Mouse (Mus musculus) heart, embryonic 11.5 days (tissue): Measurements from ENCODE around the gene Prm1. TPM values are rescaled to one million over a fixed set of nuclear protein-coding genes. Genes with fewer than 3 reads are reported as not detected.

Source experiments
- ATAC-seq: fragments of 200-750 bp; cut with Nextera tagmentation; replicated peaks from 2 replicates; pipeline ENCODE4 v1.8.0; 2017; ENCODE audit warnings: moderate library complexity; ENCODE audit not compliant: insufficient number of reproducible peaks, low FRiP score, low TSS enrichment
- H3K27ac ChIP-seq: fragments of 300-500 bp; sonication (generic); 2 replicates; pipeline ENCODE4 v1.5.1; 2014; ENCODE audit warnings: mild to moderate bottlenecking, low read depth, low read length
- H3K27me3 ChIP-seq: fragments of 300-500 bp; sonication (generic); 2 replicates; pipeline ENCODE4 v1.6.1; 2014; ENCODE audit warnings: mild to moderate bottlenecking, low read length, mixed read lengths; ENCODE audit not compliant: control insufficient read depth, insufficient read depth
- H3K36me3 ChIP-seq: fragments of 300-500 bp; sonication (generic); 2 replicates; pipeline ENCODE4 v1.6.1; 2014; ENCODE audit warnings: mild to moderate bottlenecking, low read length, moderate library complexity, mixed read lengths; ENCODE audit not compliant: control insufficient read depth, insufficient read depth
- H3K4me1 ChIP-seq: fragments of 300-500 bp; sonication (generic); 2 replicates; pipeline ENCODE4 v1.6.1; 2014; ENCODE audit warnings: low read length; ENCODE audit not compliant: control insufficient read depth, insufficient read depth
- H3K4me2 ChIP-seq: fragments of 300-500 bp; sonication (generic); 2 replicates; pipeline ENCODE4 v1.6.1; 2014; ENCODE audit warnings: mild to moderate bottlenecking, moderate library complexity
- H3K4me3 ChIP-seq: fragments of 300-500 bp; sonication (generic); 2 replicates; pipeline ENCODE4 v1.5.1; 2014; ENCODE audit warnings: low read depth, low read length
- H3K9ac ChIP-seq: fragments of 300-500 bp; sonication (generic); 2 replicates; pipeline ENCODE4 v1.6.1; 2014; ENCODE audit warnings: mild to moderate bottlenecking, low read depth, low read length, moderate library complexity
- H3K9me3 ChIP-seq: fragments of 300-500 bp; sonication (generic); replicated peaks from 2 replicates; pipeline ENCODE4 v1.6.1; 2016; ENCODE audit warnings: low read length; ENCODE audit not compliant: control insufficient read depth
- WGBS: fragments of 180-500 bp; shearing (Covaris S2); extraction: QIAGEN DNeasy Blood & Tissue Kit; methylation state at CpG from one replicate; pipeline ENCODE4 v1.1.7; 2014; ENCODE audit not compliant: insufficient replicate concordance; 5-methylcytosine and 5-hydroxymethylcytosine counted together
- polyA plus RNA-seq: library from polyadenylated mRNA; unstranded; fragments of >200 nt; fragmentation: Nextera tagmentation; extraction: Ambion mirVana; gene quantifications from 2 replicates; pipeline ENCODE4 v1.2.1, GENCODE M21; 2014

Gene Prm1
- polyA plus RNA-seq, 1 experiment from 2014 or later, result not detected

GRCm38 (mm10) chr16:10828461-10828805 lies 22.8 kb upstream of the Prm1 start:
- Histone ChIP-seq H3K4me1 (no peaks in the 10 kb centered on the region), H3K9ac (no peak overlapping the region), H3K27ac (no peak overlapping the region), H3K27me3 (no peaks in the 10 kb centered on the region), H3K4me3 (no peak overlapping the region), H3K36me3 (no peaks in the 10 kb centered on the region), H3K4me2 (no peak overlapping the region), H3K9me3 (no peaks in the 10 kb centered on the region)
- WGBS, result 69% methylated on average over 4 of the region's 4 CpGs
- ATAC-seq, result no peak

- no peak overlapping the region for H3K4me2 ChIP-seq
- no peaks in the 10 kb centered on the region for H3K36me3 ChIP-seq
- no peak overlapping the region for H3K4me3 ChIP-seq
- no peaks in the 10 kb centered on the region for H3K27me3 ChIP-seq
- no peak overlapping the region for H3K27ac ChIP-seq
- WGBS, result 66% methylated on average over 7 of the region's 7 CpGs
- no peak overlapping the region for H3K9ac ChIP-seq
- H3K9me3 ChIP-seq, result no peaks in the 10 kb centered on the region
- ATAC-seq, result no peak
- no peaks in the 10 kb centered on the region for H3K4me1 ChIP-seq
Measured at GRCm38 (mm10) chr16:10827766-10828460, 22.3 kb upstream of the Prm1 start.

GRCm38 (mm10) chr16:10827269-10827668 lies 21.6 kb upstream of the Prm1 start:
- WGBS, result 86% methylated on average over 9 of the region's 9 CpGs
- no peak overlapping the region for H3K4me3 ChIP-seq
- no peak overlapping the region for H3K27ac ChIP-seq
- H3K9me3 ChIP-seq, result no peaks in the 10 kb centered on the region
- no peaks in the 10 kb centered on the region for H3K36me3 ChIP-seq
- no peak for ATAC-seq
- H3K4me2 ChIP-seq, result no peak overlapping the region
- no peaks in the 10 kb centered on the region for H3K27me3 ChIP-seq
- H3K9ac ChIP-seq, result no peak overlapping the region
- no peaks in the 10 kb centered on the region for H3K4me1 ChIP-seq

- Histone ChIP-seq H3K4me3 (no peak overlapping the region), H3K27ac (no peak overlapping the region), H3K27me3 (no peaks in the 10 kb centered on the region), H3K4me2 (no peak overlapping the region), H3K9me3 (no peaks in the 10 kb centered on the region), H3K4me1 (no peaks in the 10 kb centered on the region), H3K36me3 (no peaks in the 10 kb centered on the region), H3K9ac (no peak overlapping the region)
- 82% methylated on average over 4 of the region's 4 CpGs for WGBS
- ATAC-seq, result no peak
Measured at GRCm38 (mm10) chr16:10825840-10826239, 20.2 kb upstream of the Prm1 start.

GRCm38 (mm10) chr16:10824536-10824935 lies 18.9 kb upstream of the Prm1 start:
- no peak overlapping the region for H3K4me2 ChIP-seq
- H3K27ac ChIP-seq, result no peak overlapping the region
- no peaks in the 10 kb centered on the region for H3K27me3 ChIP-seq
- H3K9me3 ChIP-seq, result no peaks in the 10 kb centered on the region
- H3K36me3 ChIP-seq, result no peaks in the 10 kb centered on the region
- WGBS, result 74% methylated on average over 1 of the region's 1 CpGs
- H3K4me1 ChIP-seq, result peaks cover 8% of the 10 kb centered on the region
- H3K4me3 ChIP-seq, result no peak overlapping the region
- H3K9ac ChIP-seq, result no peak overlapping the region
- no peak for ATAC-seq

- H3K27ac ChIP-seq, result no peak overlapping the region
- H3K27me3 ChIP-seq, result no peaks in the 10 kb centered on the region
- no peak overlapping the region for H3K4me2 ChIP-seq
- WGBS, result 61% methylated on average over 4 of the region's 4 CpGs
- no peak for ATAC-seq
- H3K4me1 ChIP-seq, result peaks cover 10% of the 10 kb centered on the region
- no peak overlapping the region for H3K9ac ChIP-seq
- no peak overlapping the region for H3K4me3 ChIP-seq
- H3K36me3 ChIP-seq, result no peaks in the 10 kb centered on the region
- no peaks in the 10 kb centered on the region for H3K9me3 ChIP-seq
Measured at GRCm38 (mm10) chr16:10821387-10821786, 15.7 kb upstream of the Prm1 start.

- H3K9ac ChIP-seq, result no peak overlapping the region
- WGBS, result 39% methylated on average over 3 of the region's 3 CpGs
Measured at GRCm38 (mm10) chr16:10819966-10820365, 14.3 kb upstream of the Prm1 start.

GRCm38 (mm10) chr16:10818579-10819135 lies 13.0 kb upstream of the Prm1 start:
- Histone ChIP-seq H3K27ac (no peak overlapping the region), H3K36me3 (no peaks in the 10 kb centered on the region), H3K27me3 (no peaks in the 10 kb centered on the region), H3K4me1 (peaks cover 14% of the 10 kb centered on the region), H3K9me3 (no peaks in the 10 kb centered on the region), H3K4me3 (no peak overlapping the region), H3K4me2 (no peak overlapping the region), H3K9ac (no peak overlapping the region)
- no peak; the same call in 1 of the 2 replicates for ATAC-seq
- 83% methylated on average over 4 of the region's 4 CpGs for WGBS

More at GRCm38 (mm10) chr16:10819966-10820365, 14.3 kb upstream of the Prm1 start:
- no peaks in the 10 kb centered on the region for H3K9me3 ChIP-seq
- no peak overlapping the region for H3K4me3 ChIP-seq
- H3K27me3 ChIP-seq, result no peaks in the 10 kb centered on the region
- no peaks in the 10 kb centered on the region for H3K36me3 ChIP-seq
- no peak for ATAC-seq
- H3K27ac ChIP-seq, result 0 out of 2 replicates have a peak overlapping the region, but pooled peaks have one; percentile 10
- H3K4me2 ChIP-seq, result no peak overlapping the region
- peaks cover 10% of the 10 kb centered on the region for H3K4me1 ChIP-seq

- no peaks in the 10 kb centered on the region for H3K36me3 ChIP-seq
- no peaks in the 10 kb centered on the region for H3K27me3 ChIP-seq
- H3K27ac ChIP-seq, result no peak overlapping the region
- H3K9me3 ChIP-seq, result no peaks in the 10 kb centered on the region
- peaks cover 10% of the 10 kb centered on the region for H3K4me1 ChIP-seq
- H3K4me2 ChIP-seq, result no peak overlapping the region
- no peak overlapping the region for H3K9ac ChIP-seq
- no peak for ATAC-seq
- H3K4me3 ChIP-seq, result no peak overlapping the region
- 48% methylated on average over 4 of the region's 4 CpGs for WGBS
Measured at GRCm38 (mm10) chr16:10814864-10815263, 9.2 kb upstream of the Prm1 start.
